Mouse (Mus musculus): ENCODE measurements around the gene Itpkb. TPM values are rescaled to one million over a fixed set of nuclear protein-coding genes. Genes with fewer than 3 reads are reported as not detected.

Gene Itpkb
- total RNA-seq, 2 experiments from 2014 or later, result 10.9 to 11.5 TPM

DNA sequence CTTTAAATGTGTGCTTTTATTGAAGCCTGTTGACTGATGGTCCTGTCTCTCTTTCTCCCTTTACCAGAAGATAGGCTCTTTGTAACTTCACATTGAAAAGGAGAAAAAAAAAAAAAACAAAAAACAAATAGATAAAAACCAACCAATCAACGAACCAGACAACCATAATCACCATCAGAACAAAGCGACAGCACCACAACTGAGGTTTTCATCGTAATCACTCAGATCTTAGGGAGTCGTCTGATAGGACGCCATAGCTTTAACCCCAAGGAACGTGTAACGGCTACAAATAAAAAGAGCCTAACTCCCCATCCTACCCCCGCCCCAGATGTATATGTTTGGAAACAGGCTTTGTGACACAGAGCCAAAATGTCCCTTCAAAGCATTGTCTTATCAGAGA is 8.1 kb downstream of the Itpkb start:
- ATAC-seq (ENCODE audit: poor library complexity, severe bottlenecking), result no peak

DNA sequence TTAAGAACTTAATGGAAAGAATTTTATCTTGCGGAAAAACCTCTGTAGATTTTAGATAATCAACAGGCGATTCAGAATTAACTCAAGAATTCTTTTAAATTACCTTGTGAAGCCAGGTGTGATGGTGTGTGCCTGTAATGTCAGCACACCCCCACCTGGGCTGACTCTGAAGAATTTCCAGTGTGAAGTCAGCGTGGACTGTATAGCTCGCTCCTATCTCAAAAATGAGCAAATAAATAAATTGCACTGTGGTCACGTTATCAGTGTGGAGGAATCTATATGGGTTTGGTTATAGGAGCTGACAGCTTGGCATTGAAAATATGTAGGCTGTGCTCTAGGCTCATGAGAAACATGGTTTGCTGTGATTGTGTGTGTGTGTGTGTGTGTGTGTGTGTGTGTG is 8.9 kb downstream of the Itpkb start:
- no peak for ATAC-seq (ENCODE audit: poor library complexity, severe bottlenecking)

DNA sequence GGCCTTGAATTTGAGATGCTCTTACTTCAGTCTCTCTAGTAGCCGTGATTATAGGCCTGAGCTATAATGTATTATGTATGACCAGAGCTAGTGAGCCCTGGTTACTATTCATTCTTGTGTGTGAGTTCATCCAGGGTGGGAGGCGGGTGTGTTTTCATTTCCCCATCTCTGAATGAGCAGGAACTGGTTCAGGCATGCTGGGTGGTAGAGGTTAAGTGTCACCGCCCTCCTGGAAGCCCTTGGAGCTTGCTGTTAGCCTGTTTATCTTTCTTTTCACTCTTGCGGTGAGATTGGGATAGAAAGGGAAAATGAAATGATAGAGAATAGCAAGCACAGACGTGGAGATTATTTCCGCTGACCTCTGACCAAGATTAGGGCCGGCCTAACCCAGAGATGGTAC is 12.7 kb downstream of the Itpkb start:
- ATAC-seq (ENCODE audit: poor library complexity, severe bottlenecking), result peak; percentile 92

DNA sequence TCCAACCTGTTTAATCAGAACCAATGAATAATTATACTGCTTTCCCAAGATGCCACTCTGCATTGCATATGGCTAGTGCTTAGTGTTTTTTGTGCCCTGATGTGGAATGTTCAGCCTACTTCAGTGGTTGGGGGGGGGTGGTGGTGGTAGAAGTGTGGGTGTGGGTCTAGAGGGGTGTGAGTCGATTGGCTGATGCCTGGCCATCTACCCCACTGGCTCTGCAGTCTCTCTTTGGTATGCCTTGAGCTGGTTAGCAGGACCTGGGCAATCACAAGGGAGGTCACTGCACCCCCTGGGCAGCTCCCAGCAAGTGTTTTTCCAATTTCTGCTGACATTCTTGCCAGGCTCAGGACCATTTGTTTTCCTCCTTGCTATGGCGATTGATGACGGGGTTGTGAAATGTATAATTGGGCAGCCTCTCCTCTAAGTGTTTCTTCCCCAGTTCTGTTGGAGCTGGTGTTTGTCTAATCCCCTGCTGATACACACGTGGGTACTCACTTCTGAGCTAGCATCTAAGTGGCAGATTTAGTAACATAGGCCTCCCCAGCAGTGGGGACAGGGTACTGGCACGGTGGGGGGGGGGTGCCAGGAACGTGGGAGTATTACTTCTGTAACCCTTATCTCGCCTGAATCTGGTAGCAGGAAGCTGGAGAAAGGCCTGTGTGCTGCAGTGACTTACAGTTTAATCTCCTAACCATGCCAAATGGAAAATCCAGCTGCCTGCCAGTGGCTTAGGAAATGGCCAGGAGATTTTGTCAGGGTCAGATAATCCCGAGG is 13.3 kb downstream of the Itpkb start:
- no peak for ATAC-seq (ENCODE audit: poor library complexity, severe bottlenecking)

DNA sequence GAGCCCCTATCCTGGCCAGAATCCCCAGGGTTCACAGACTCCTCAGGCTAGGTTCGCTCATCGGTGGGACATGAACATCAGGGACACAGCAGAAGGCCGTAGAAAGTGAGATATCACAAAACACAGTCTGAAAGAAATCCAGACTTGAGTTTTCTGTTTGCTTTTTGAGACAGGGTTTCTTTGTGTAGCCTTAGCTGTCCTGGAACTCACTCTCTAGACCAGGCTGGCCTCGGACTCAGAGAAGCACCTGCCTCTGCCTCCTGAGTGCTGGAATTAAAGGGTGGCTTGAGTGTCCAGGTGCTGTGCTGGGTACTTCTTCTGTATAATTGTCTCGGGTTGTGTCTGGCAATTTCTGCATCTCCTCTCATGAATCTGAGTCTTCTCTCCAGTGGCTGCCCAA is 14.8 kb downstream of the Itpkb start:
- ATAC-seq (ENCODE audit: poor library complexity, severe bottlenecking), result no peak

DNA sequence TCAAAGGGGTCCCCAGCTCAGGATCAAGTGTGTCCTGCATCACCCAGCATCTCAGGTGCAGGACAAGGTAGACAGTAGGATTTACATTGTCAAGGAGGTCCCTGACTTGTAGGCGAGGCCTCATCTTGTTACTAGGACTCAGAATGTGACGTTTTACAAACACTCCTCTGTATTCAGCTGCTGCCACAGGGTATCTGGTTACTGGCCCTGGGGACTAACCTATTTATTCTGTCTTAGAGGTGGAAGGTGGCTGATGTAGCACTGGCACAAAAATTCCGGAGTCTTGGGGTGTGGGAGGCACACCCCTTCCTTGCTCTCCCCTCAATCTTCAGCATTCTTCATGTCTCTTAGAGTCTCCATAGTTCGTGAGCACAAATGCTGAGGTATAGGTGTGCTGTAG is 16.8 kb downstream of the Itpkb start:
- no peak for ATAC-seq (ENCODE audit: poor library complexity, severe bottlenecking)

DNA sequence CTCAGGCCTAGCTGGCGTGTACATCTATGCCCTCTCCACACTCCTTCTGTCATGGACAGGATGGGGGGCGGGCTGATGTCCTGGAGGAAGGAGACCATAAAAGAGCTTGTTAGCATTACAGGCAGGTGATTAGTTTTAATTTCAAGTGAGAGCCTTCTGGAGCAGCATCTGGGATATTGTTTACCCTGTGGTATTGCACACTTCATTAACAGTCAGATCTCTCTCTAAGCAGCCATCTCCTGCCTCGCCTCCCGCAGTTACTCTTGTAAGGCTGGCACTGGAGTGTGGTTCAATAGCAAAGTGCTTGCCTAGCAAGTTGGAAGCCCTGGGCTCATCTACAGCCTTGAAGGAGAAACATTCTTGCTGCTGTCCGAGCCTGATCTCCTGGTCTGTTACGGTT is 17.6 kb downstream of the Itpkb start:
- ATAC-seq (ENCODE audit: poor library complexity, severe bottlenecking), result no peak

DNA sequence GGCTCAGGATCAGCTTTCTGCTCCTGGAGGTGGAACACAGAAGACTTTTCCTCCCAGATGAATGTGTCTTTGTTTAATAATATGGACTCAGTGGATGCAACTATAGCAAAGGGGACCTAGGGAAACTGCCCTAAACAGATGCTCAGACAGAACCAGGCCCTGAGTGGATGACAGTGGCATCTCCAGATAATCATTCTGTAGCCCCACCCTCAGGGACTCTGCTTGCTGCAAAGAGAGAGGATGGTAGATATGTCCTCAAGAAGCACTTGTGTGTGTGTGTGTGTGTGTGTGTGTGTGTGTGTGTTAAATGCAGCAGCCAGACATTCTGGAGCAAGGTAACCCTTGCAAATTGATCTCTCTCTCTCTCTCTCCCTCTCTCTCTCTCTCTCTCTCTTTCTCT is 18.8 kb downstream of the Itpkb start:
- ATAC-seq (ENCODE audit: poor library complexity, severe bottlenecking), result no peak

DNA sequence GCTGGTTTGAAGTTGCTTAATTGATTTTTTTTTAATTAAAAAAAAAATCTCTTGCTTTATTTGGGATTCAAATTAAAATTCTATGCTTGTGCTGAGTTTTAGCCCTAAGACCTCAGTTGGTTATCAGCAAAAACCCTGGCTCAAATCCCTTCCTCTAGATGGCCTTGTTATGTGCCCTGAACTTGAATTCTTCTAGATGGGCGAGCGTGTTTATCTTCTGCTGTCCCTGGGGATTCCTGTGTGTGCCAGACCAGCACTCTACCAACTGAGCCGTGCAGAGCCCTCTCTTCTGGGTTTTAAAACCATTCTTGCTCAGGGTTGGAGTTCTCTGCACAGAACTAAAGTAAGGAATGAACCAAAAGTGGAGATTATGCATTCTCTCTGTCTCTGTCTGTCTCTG is 22.0 kb downstream of the Itpkb start:
- no peak for ATAC-seq (ENCODE audit: poor library complexity, severe bottlenecking)

DNA sequence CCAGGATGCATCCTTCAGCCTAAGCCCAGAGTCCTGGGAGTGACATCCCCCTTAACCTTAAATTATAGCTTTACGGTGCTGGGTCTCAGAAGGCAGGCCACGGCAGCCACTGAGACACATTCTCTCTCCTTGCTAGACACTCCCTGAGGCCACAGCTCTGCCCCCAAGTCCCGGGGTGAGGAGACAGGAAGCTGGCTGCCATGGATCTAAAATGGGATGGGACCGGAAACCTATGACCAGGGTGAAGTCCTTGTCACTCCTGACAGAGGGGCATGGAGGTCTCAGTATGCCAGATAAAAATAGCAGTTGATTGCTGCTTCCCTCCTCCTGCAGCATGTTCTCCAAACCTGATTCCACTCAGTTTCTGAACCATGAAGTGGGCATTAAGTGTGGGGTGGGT is 23.8 kb downstream of the Itpkb start:
- no peak for ATAC-seq (ENCODE audit: poor library complexity, severe bottlenecking)

DNA sequence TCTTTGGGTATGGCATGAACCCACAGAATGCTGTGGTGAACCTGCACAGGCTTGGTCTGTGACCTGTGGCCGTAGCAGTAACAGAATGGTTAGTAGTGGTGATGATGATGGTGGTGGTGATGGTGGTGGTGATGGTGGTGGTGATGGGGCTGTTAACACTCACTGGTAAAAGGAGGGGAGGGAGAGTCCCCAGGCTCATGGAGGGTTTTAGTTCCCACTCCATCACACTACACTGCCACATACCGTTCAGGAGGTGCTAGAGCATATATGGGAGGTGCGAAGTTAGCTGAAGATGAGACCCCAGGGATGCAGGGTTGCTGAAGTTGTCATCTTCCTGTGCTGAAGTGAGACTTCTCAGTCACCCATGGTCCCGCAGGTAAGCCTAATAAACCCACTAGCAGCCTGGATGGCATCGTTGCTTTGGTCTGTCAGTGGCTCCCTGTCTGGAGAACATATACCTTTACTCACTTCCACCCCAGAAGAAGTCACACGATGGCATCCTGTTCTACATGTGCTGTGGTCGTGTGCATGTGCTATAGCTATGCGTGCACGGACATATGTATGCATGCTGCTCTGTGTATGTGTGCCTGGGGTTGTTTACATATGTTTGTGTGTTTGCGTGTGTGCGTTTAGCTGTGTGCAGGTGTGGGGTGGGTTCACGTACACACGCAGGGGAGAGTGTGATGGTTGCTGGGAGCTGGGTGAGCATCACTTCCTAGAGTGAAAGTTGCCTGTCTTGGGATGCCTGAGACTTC is 24.9 kb downstream of the Itpkb start:
- no peak for ATAC-seq (ENCODE audit: poor library complexity, severe bottlenecking)

DNA sequence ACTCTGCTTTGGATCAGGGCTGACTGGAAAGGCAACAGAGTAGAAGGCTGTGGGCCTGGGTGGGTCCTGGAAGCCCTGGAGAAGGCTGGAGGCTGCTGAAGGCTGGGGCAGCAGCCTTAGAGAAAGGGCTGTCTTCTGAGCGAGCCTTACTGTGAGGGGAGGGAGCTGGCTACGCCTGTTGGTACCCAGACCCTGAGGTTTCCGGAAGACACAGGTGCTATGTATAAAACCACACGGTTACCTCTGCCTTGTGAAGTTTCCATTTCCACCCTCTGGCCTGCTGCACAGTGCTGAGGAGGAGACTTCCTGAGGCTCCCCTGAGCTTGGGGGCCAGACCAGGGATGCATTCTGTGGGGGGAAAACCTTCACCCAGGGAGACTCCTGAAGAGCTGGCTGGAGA is 25.9 kb downstream of the Itpkb start:
- ATAC-seq (ENCODE audit: poor library complexity, severe bottlenecking), result peak; percentile 50

DNA sequence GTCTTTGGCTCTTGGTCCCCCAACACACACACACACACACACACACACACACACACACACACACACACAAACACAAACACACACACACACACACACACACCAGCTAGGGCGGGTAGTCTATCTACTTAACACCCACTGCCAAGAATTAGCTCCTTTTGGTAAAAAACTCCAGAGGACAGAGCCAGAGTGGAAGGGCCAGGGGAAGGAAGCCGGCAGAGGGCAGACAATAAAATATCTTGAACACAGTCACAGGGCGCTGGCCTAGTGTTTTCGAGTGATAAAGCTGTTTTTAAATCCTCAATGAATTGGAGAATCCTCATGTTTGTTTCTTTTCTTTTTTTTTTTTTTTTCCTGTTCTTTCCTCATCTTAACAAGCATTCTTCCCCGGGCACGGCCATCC is 26.6 kb downstream of the Itpkb start:
- no peak for ATAC-seq (ENCODE audit: poor library complexity, severe bottlenecking)

DNA sequence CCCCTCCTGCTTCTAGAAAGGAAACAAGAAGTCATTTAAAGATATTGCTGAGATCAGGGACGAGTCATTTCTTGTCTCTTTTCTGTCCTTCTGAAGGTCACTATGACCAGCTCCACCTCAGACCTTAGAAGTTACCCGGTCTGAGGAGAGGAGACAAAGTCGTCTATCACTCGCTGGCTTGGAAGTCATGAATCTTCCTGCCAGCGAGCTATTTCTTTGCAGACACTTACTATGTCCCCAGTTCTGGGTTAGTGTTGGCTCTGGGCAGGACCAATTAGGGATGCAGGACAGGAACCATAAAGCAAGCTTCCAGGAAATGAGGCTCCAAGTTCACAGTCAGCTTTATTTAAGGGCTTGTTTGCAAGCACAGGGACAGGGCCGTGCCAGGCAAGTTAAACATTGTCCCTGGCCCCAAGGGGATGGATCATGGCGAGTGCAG is 27.6 kb downstream of the Itpkb start:
- ATAC-seq (ENCODE audit: poor library complexity, severe bottlenecking), result no peak

DNA sequence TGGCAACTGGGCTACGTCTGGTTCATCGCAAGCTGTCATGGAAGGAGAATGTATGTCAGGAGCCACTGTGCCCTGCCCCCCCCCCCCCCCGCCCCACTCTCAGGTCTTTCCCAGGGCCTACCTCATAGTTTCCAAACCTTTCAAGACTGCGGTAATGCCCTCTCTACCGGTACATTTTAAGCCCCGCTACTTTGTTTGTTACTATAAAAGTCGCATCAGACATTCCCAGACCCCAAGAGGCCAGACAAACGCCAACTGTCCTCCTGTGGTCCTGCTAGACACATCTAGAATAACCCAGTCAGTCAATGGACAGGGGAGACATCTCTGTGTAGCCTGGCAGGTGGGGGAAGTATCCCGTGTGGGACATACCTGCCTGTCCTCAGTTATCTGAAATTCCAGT is 28.2 kb downstream of the Itpkb start:
- no peak for ATAC-seq (ENCODE audit: poor library complexity, severe bottlenecking)

DNA sequence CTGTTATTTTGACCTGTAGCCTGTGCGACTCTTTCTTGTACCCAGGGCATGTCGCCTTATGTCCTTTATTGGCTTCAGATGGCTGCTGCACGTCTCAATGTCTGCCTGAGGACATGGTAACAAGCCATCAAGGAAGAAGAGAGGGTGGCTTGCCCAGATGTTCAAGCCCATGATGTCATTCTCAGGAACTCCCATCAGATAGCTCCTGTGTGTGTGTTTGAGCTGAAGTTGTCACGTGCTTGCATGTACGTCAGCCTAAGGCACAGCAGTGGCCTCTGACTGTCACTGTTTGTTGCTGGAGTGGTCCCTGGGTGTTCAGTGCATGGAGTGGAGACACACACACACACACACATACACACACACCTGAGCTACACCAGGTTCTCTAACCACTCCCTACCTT is 29.0 kb downstream of the Itpkb start:
- no peak for ATAC-seq (ENCODE audit: poor library complexity, severe bottlenecking)

DNA sequence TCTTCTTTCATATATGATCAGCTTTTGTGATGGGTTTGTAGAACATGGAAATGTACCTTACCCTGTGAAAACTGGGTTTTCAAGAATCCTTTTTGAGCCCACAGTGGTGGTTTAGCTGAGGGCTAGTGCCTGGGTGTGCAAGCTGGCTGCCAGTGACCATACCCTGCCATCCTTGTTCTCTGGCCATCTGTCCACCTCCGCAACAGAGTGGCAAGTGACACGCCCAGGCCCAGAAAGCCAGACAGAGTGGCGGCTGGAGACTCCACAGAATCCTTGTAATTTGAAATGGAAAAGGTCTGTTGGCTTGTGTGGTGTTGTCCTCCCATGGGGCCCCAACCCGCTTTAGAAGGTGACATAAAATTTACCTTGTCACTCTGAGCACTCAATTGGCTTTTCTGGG is 31.9 kb downstream of the Itpkb start:
- ATAC-seq (ENCODE audit: poor library complexity, severe bottlenecking), result no peak

DNA sequence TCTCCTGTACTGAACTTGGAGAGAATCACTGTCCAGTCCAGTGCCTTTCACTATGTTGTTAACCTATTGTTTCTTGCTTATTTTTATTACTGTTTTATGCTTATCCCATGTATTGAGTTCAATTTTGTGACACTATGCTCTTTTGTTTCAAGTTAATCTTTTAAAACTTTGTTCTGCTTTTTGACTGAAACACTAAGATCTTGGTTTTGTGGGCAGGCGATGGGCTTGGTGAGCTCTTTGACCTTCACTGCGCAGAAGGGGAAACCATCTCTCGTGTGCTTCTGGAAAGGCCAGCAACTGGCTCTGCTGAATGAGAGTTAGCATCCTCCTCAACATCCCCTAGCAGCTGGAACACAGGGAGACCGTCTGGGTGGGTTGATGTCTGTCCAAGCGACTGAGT is 32.6 kb downstream of the Itpkb start:
- no peak for ATAC-seq (ENCODE audit: poor library complexity, severe bottlenecking)

DNA sequence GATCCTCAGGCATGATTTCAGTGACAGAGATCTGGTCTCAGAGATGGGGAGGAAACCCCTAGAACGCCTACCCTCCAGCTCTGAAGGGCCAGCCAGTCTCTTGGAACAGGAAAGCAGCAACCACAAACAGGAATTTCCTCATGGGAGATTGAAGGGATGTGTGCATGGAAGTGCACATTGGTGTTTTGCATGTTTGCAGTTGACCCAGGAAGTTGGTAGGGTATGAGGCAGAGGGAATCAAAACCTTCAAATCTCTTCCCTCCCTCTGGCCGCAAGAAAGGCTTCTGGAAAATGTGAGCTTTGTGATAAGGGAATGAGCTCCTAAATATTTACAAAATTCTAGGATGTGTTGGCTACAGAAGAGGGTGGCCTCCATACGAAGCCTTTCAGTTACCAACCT is 33.0 kb downstream of the Itpkb start:
- no peak for ATAC-seq (ENCODE audit: poor library complexity, severe bottlenecking)

DNA sequence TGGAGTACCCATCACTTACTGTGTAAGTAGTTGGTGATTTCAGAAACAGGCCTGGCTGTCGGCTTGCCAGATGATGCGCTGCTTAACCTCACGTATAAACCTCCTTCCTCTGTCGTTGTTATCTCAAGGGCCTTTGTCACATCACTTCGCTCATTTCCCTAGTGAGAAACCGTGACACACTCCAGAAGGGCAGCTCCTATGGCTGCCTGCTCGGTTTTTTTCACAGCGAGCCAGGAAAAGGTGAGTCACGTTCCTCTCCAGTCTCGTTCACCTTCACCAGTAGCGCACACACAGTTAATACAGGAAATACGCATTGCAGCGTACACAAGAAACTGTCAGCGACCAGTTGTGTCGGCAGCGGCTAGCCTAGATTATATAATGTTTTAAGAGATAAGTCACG is 33.7 kb downstream of the Itpkb start:
- ATAC-seq (ENCODE audit: poor library complexity, severe bottlenecking), result peak; percentile 39

DNA sequence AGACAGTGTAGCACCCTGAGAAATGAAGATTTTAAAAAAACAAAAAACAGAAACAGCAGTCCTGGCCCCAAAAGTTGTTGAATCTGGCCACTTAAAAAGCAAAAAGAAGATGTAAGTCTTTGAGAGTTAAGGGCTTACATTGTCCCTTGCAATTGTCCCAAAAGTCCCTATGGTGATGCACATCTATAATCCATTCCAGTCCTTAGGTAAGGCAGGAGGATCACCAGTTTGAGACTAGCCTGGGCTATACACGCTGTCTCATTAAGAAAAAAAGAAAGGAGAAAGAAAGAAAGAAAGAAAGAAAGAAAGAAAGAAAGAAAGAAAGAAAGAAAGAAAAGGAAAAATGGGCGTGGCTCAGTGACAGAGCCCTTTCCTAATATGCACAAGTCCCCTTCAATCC is 34.4 kb downstream of the Itpkb start:
- no peak for ATAC-seq (ENCODE audit: poor library complexity, severe bottlenecking)

DNA sequence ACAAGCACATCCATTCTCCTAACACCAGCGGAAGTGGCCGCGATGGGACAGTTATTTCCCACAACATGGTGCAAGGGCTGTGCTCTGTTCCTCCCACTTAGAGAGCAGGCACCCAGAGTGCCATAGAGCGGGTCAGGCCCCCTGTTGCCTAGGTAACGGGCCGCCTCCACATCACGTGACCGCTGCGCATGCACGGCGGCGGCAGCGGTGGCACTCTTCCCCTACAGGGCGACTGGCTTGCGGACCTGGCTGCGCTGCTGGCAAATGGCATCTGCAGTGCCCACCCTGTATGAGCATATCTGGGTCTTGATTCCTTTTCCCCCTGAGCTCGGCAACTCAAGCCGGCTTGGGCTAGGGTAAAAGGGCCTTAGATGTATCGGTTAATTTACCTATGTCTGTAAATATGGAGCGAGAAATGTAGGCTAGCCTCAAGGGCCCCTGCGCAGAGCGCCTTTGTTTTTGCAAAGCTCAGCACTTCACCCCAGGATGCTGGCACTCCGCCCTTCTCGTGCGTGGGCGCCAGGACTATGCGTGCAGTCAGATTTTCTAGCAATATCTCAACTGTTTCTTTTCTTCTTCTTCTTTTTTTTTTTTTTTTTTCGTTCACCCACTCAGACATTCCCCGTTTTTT is 35.0 kb downstream of the Itpkb start:
- peak; percentile 90 for ATAC-seq (ENCODE audit: poor library complexity, severe bottlenecking)
